Mouse (Mus musculus): ENCODE results near the gene Fchsd2.

DNA sequence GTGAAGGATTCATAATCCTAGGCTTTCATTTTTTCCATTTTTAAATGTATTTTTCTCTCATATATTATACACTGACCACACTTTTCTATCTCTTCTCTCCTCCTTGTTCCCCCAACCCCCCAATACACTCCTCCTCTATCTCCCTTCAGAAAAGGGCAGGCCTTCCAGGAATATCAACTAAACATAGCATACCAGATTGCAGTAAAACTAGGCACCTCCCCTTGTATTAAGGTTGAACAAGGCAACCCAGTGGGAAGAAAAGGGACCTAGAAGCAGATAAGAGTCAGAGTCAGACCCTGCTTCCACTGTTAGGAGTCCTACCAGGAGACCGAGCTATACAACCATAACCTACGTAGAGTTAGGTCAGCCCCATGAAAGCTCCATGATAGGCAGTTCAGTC, 41.5 kb downstream of the Fchsd2 start:
- no peak for TF ChIP-seq CTCF (IDR thresholded peaks at IDR 0.05; ENCODE audit: insufficient read depth, low read length)
- TF ChIP-seq POLR2A (IDR thresholded peaks at IDR 0.05; ENCODE audit: borderline replicate concordance, extremely low read depth, low read depth, low read length) = no peak
